Mouse (Mus musculus) neural tube, embryonic 11.5 days (tissue): ENCODE measurements around the gene Gm21969. TPM values are rescaled to one million over a fixed set of nuclear protein-coding genes. Genes with fewer than 3 reads are reported as not detected.

Source experiments
- ATAC-seq: fragments of 200-750 bp; cut with Nextera tagmentation; 2 replicates; pipeline ENCODE4 v1.8.0; 2017; ENCODE audit warnings: moderate number of reproducible peaks, mild to moderate bottlenecking, moderate TSS enrichment, moderate library complexity; ENCODE audit not compliant: insufficient read depth, low FRiP score, low TSS enrichment
- DNase-seq: peaks from one replicate; pipeline ENCODE4 v3.0.0-alpha.2; 2015; ENCODE audit warnings: low spot score
- H3K27ac ChIP-seq: fragments of 300-500 bp; sonication (generic); 2 replicates; pipeline ENCODE4 v1.5.1; 2014; ENCODE audit warnings: low read depth, mild to moderate bottlenecking, low read length
- H3K27me3 ChIP-seq: fragments of 300-500 bp; sonication (generic); 2 replicates; pipeline ENCODE4 v1.6.1; 2014; ENCODE audit warnings: mild to moderate bottlenecking, low read length, mixed read lengths; ENCODE audit not compliant: control insufficient read depth, insufficient read depth
- H3K36me3 ChIP-seq: fragments of 300-500 bp; sonication (generic); 2 replicates; pipeline ENCODE4 v1.6.1; 2014; ENCODE audit warnings: mild to moderate bottlenecking, low read length, moderate library complexity, mixed read lengths; ENCODE audit not compliant: control insufficient read depth, insufficient read depth
- H3K4me1 ChIP-seq: fragments of 300-500 bp; sonication (generic); 2 replicates; pipeline ENCODE4 v1.6.1; 2014; ENCODE audit warnings: low read length, mixed read lengths; ENCODE audit not compliant: control insufficient read depth, insufficient read depth
- H3K4me2 ChIP-seq: fragments of 300-500 bp; sonication (generic); 2 replicates; pipeline ENCODE4 v1.6.1; 2014; ENCODE audit warnings: low read depth, mild to moderate bottlenecking, moderate library complexity
- H3K4me3 ChIP-seq: fragments of 300-500 bp; sonication (generic); 2 replicates; pipeline ENCODE4 v1.5.1; 2014; ENCODE audit warnings: low read depth, low read length
- H3K9ac ChIP-seq: fragments of 300-500 bp; sonication (generic); 2 replicates; pipeline ENCODE4 v1.6.1; 2014; ENCODE audit warnings: mild to moderate bottlenecking, low read length
- H3K9me3 ChIP-seq: fragments of 300-500 bp; sonication (generic); 2 replicates; pipeline ENCODE4 v1.6.1; 2016; ENCODE audit warnings: low read length; ENCODE audit not compliant: control insufficient read depth
- WGBS: fragments of 180-500 bp; shearing (Covaris S2); extraction: QIAGEN DNeasy Blood & Tissue Kit; methylation state at CpG from one replicate; pipeline ENCODE4 v1.1.7; 2014; 5-methylcytosine and 5-hydroxymethylcytosine counted together
- polyA plus RNA-seq: library from polyadenylated mRNA; unstranded; fragments of >200 nt; fragmentation: Nextera tagmentation; extraction: Ambion mirVana; gene quantifications from 2 replicates; pipeline ENCODE4 v1.2.1, GENCODE M21; 2014

The Gm21969 gene
- polyA plus RNA-seq, 1 experiment from 2014 or later, result not detected

GRCm38 (mm10) chr4:139619765-139620164 lies 16.8 kb downstream of the Gm21969 start:
- Histone ChIP-seq H3K9me3 (no peaks in the 10 kb centered on the region), H3K27ac (no peak overlapping the region), H3K4me1 (peaks cover 9% of the 10 kb centered on the region; the same call in 1 of the 2 replicates)

GRCm38 (mm10) chr4:139622373-139623282 lies 19.6 kb downstream of the Gm21969 start, which contains the start of gene Aldh4a1:
TSS of gene Aldh4a1 (plus strand) at chr4:139622866.
- H3K27ac ChIP-seq, result peak within 1 kb of the TSS; percentile 62
- H3K9ac ChIP-seq, result peak within 1 kb of the TSS; percentile 64

More at GRCm38 (mm10) chr4:139619765-139620164, 16.8 kb downstream of the Gm21969 start:
- Histone ChIP-seq H3K4me3 (no peak overlapping the region), H3K4me2 (no peak overlapping the region), H3K27me3 (no peaks in the 10 kb centered on the region), H3K36me3 (peaks cover 2% of the 10 kb centered on the region; the same call in 1 of the 2 replicates), H3K9ac (no peak overlapping the region)
- ATAC-seq, result no peak
- no peak for DNase-seq
- 83% methylated on average over 6 of the region's 6 CpGs for WGBS

DNA sequence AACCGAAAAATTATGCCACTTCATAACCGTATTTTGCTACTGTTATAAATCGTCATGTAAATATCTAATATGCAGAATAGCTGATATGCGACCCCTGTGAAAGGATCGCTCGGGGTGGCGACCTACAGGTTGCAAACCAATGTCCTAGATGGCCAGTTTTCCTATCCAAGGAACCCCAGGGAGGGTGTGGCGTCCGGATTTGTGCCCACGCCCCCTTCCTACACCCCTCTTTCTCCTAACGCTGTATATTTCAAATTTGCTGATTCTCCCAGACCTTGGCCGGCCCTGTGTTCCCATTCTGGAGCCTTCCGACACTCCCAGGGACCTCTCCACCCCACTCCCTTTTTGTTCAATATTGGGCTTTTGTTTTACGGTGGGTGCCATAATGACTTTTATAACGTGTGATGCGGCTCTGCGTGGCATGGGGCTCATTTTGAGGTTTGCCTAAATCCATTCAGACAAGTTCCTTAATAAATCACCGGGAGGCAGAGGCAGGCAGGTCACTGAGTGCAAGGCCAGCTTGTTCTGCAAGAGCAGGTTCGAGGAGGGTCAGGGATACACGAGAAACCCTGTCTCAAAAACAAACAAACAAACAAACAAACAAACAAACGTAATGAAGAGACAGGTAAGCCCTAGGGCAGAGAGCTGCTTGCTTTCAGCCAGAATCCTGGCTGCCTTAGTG lies 20.6 kb downstream of the Gm21969 start:
- peak overlapping the region; percentile 63 for H3K4me3 ChIP-seq
- DNase-seq (no peak), ATAC-seq (no peak)
- H3K27me3 ChIP-seq, result no peaks in the 10 kb centered on the region
- H3K9ac ChIP-seq, result peak overlapping the region; percentile 64
- H3K27ac ChIP-seq, result no peak overlapping the region
- no peaks in the 10 kb centered on the region for H3K9me3 ChIP-seq
- 18% methylated on average over 21 of the region's 21 CpGs for WGBS
- H3K4me2 ChIP-seq, result peak overlapping the region; percentile 86
- peaks cover 9% of the 10 kb centered on the region; the same call in 1 of the 2 replicates for H3K4me1 ChIP-seq
- H3K36me3 ChIP-seq, result no peaks in the 10 kb centered on the region

More at GRCm38 (mm10) chr4:139622373-139623282, 19.6 kb downstream of the Gm21969 start, which contains the start of gene Aldh4a1:
- Histone ChIP-seq H3K4me1 (peaks cover 9% of the 10 kb centered on the region; the same call in 1 of the 2 replicates), H3K4me2 (peak within 1 kb of the TSS; percentile 86), H3K27me3 (no peaks in the 10 kb centered on the region), H3K4me3 (peak within 1 kb of the TSS; percentile 63), H3K36me3 (no peaks in the 10 kb centered on the region), H3K9me3 (no peaks in the 10 kb centered on the region)
- ATAC-seq (peak; percentile 99), DNase-seq (peak; percentile 89)
- 1% methylated on average over 29 of the region's 38 CpGs for WGBS

DNA sequence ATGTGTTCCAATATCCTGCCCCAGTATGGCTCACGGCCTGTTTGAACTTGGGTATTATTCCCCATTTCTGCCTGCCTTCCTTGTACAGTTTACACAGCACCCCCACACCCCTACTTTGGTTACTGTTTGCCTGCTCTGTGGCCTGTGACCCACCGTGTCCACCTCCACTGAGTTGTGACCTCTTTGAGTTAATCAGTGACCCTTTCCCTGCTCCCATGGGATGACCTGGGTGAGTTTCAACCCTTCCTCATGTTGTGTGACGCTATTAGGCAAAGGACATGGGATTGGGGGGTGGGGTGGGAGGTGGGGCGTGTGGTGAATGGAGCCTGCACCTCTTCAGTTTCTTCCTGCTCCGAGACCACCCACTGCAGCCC lies 21.1 kb downstream of the Gm21969 start:
- no peak overlapping the region for H3K4me3 ChIP-seq
- DNase-seq, result no peak
- H3K9ac ChIP-seq, result no peak overlapping the region
- 54% methylated on average over 5 of the region's 5 CpGs for WGBS
- ATAC-seq, result no peak
- H3K36me3 ChIP-seq, result no peaks in the 10 kb centered on the region
- no peaks in the 10 kb centered on the region for H3K27me3 ChIP-seq
- no peak overlapping the region for H3K27ac ChIP-seq
- peaks cover 9% of the 10 kb centered on the region; the same call in 1 of the 2 replicates for H3K4me1 ChIP-seq
- H3K9me3 ChIP-seq, result no peaks in the 10 kb centered on the region
- peak overlapping the region; percentile 86; the same call in 1 of the 2 replicates for H3K4me2 ChIP-seq

- H3K36me3 ChIP-seq, result no peaks in the 10 kb centered on the region
- no peak overlapping the region for H3K4me3 ChIP-seq
- no peak overlapping the region for H3K4me2 ChIP-seq
- H3K9me3 ChIP-seq, result no peaks in the 10 kb centered on the region
- peaks cover 9% of the 10 kb centered on the region; the same call in 1 of the 2 replicates for H3K4me1 ChIP-seq
- no peak overlapping the region for H3K9ac ChIP-seq
- ATAC-seq, result no peak
- 85% methylated on average over 10 of the region's 10 CpGs for WGBS
- no peak overlapping the region for H3K27ac ChIP-seq
- DNase-seq, result no peak
- no peaks in the 10 kb centered on the region for H3K27me3 ChIP-seq
Measured at GRCm38 (mm10) chr4:139624706-139625105, 21.7 kb downstream of the Gm21969 start.

GRCm38 (mm10) chr4:139627361-139627760 lies 24.4 kb downstream of the Gm21969 start:
- ATAC-seq (no peak), DNase-seq (no peak)
- Histone ChIP-seq H3K4me1 (peaks cover 9% of the 10 kb centered on the region; the same call in 1 of the 2 replicates), H3K4me2 (no peak overlapping the region), H3K27ac (no peak overlapping the region), H3K9me3 (no peaks in the 10 kb centered on the region), H3K4me3 (no peak overlapping the region), H3K36me3 (no peaks in the 10 kb centered on the region), H3K9ac (no peak overlapping the region), H3K27me3 (no peaks in the 10 kb centered on the region)
- 95% methylated on average over 11 of the region's 11 CpGs for WGBS

GRCm38 (mm10) chr4:139630171-139630570 lies 27.2 kb downstream of the Gm21969 start:
- no peak overlapping the region for H3K4me3 ChIP-seq
- no peaks in the 10 kb centered on the region for H3K27me3 ChIP-seq
- no peak overlapping the region for H3K9ac ChIP-seq
- H3K4me2 ChIP-seq, result no peak overlapping the region
- no peaks in the 10 kb centered on the region for H3K9me3 ChIP-seq
- no peaks in the 10 kb centered on the region for H3K4me1 ChIP-seq
- no peak overlapping the region for H3K27ac ChIP-seq
- WGBS, result 79% methylated on average over 10 of the region's 10 CpGs
- DNase-seq, result no peak
- ATAC-seq, result no peak
- H3K36me3 ChIP-seq, result no peaks in the 10 kb centered on the region

GRCm38 (mm10) chr4:139631141-139631540 lies 28.2 kb downstream of the Gm21969 start:
- Histone ChIP-seq H3K9me3 (no peaks in the 10 kb centered on the region), H3K4me1 (no peaks in the 10 kb centered on the region)
- ATAC-seq, result no peak

More at GRCm38 (mm10) chr4:139631141-139631540, 28.2 kb downstream of the Gm21969 start:
- no peak overlapping the region for H3K9ac ChIP-seq
- 87% methylated on average over 5 of the region's 5 CpGs for WGBS
- no peaks in the 10 kb centered on the region for H3K36me3 ChIP-seq
- no peak for DNase-seq
- no peaks in the 10 kb centered on the region for H3K27me3 ChIP-seq
- H3K27ac ChIP-seq, result no peak overlapping the region
- no peak overlapping the region for H3K4me3 ChIP-seq
- H3K4me2 ChIP-seq, result no peak overlapping the region
